Mouse (Mus musculus) E14TG2a.4 (cell line): ENCODE results near the gene Gdpd3.

ENCODE experiments used
- CTCF ChIP-seq: conservative IDR thresholded peaks from 2 replicates; pipeline ENCODE4 v1.5.1; 2014; ENCODE audit warnings: low read length
- NANOG ChIP-seq: IDR thresholded peaks from 2 replicates; pipeline ENCODE4 v1.6.1; 2014; ENCODE audit warnings: borderline replicate concordance, low read length, mixed read lengths
- POU5F1 ChIP-seq: IDR thresholded peaks from 2 replicates; pipeline ENCODE4 v1.6.1; 2014; ENCODE audit warnings: low read length, borderline replicate concordance

GRCm38 (mm10) chr7:126766201-126766600, at the start of gene Gdpd3:
- TF ChIP-seq CTCF (no peak), NANOG (no peak), POU5F1 (no peak)
